Mouse (Mus musculus): ENCODE data around the gene Nek6.

The Nek6 gene

GRCm38 (mm10) chr2:38509004-38509719 lies 2.3 kb upstream of the Nek6 start:
- no peak for DNase-seq (ENCODE audit: low read depth, low spot score)

- DNase-seq (ENCODE audit: low read depth, low spot score) = peak; percentile 93
These were observed 1.3 kb upstream of the Nek6 start for GRCm38 (mm10) chr2:38510120-38510519.

GRCm38 (mm10) chr2:38512308-38513182 lies 1.1 kb downstream of the Nek6 start:
- peak; percentile 48 for DNase-seq (ENCODE audit: low read depth, low spot score)

- DNase-seq (ENCODE audit: low read depth, low spot score) = no peak
These were observed 1.7 kb downstream of the Nek6 start for GRCm38 (mm10) chr2:38513183-38513529.

GRCm38 (mm10) chr2:38514411-38514810 lies 3.0 kb downstream of the Nek6 start:
- peak; percentile 36 for DNase-seq (ENCODE audit: low read depth, low spot score)

- DNase-seq (ENCODE audit: low read depth, low spot score) = no peak
These were observed 4.0 kb downstream of the Nek6 start for GRCm38 (mm10) chr2:38515446-38515845.

GRCm38 (mm10) chr2:38516471-38516870 lies 5.0 kb downstream of the Nek6 start:
- DNase-seq (ENCODE audit: low read depth, low spot score) = no peak

- no peak for DNase-seq (ENCODE audit: low read depth, low spot score)
These were observed 5.6 kb downstream of the Nek6 start for GRCm38 (mm10) chr2:38517045-38517444.

GRCm38 (mm10) chr2:38518719-38519118 lies 7.3 kb downstream of the Nek6 start:
- no peak for DNase-seq (ENCODE audit: low read depth, low spot score)

- no peak for DNase-seq (ENCODE audit: low read depth, low spot score)
These were observed 8.5 kb downstream of the Nek6 start for GRCm38 (mm10) chr2:38519934-38520333.

- no peak for DNase-seq (ENCODE audit: low read depth, low spot score)
These were observed 10.2 kb downstream of the Nek6 start for GRCm38 (mm10) chr2:38521618-38522017.

- DNase-seq (ENCODE audit: low read depth, low spot score) = no peak
These were observed 10.9 kb downstream of the Nek6 start for GRCm38 (mm10) chr2:38522354-38522753.

- no peak for DNase-seq (ENCODE audit: low read depth, low spot score)
These were observed 12.5 kb downstream of the Nek6 start for GRCm38 (mm10) chr2:38523781-38524445.

- no peak for DNase-seq (ENCODE audit: low read depth, low spot score)
These were observed 13.6 kb downstream of the Nek6 start for GRCm38 (mm10) chr2:38525034-38525433.

- DNase-seq (ENCODE audit: low read depth, low spot score) = no peak
These were observed 18.2 kb downstream of the Nek6 start for GRCm38 (mm10) chr2:38529582-38530152.

GRCm38 (mm10) chr2:38530955-38531381 lies 19.5 kb downstream of the Nek6 start:
- no peak for DNase-seq (ENCODE audit: low read depth, low spot score)

GRCm38 (mm10) chr2:38533322-38533721 lies 21.9 kb downstream of the Nek6 start:
- DNase-seq (ENCODE audit: low read depth, low spot score) = no peak

- DNase-seq (ENCODE audit: low read depth, low spot score) = no peak
These were observed 22.3 kb downstream of the Nek6 start for GRCm38 (mm10) chr2:38533767-38534166.

GRCm38 (mm10) chr2:38534241-38534940 lies 22.9 kb downstream of the Nek6 start:
- no peak for DNase-seq (ENCODE audit: low read depth, low spot score)

- no peak for DNase-seq (ENCODE audit: low read depth, low spot score)
These were observed 23.6 kb downstream of the Nek6 start for GRCm38 (mm10) chr2:38535051-38535450.

GRCm38 (mm10) chr2:38535521-38536220 lies 24.2 kb downstream of the Nek6 start:
- peak; percentile 46 for DNase-seq (ENCODE audit: low read depth, low spot score)

Measured in brain, adult 2 months (tissue).